Mouse (Mus musculus) mesoderm, embryonic 11.5 days (tissue): Measurements from ENCODE around the gene Gm3043.
"Not testable (repeated sequence)": the region's sequence is repeated elsewhere in the genome, so short reads cannot be mapped to it uniquely, and the experiment has no call there.

Experiments
- DNase-seq: peaks from one replicate; pipeline ENCODE4 v3.0.0-alpha.2; 2012; ENCODE audit warnings: low read depth, low spot score

Gm3043 gene

GRCm38 (mm10) chr14:3688483-3688882 is at the start of gene Gm3043:
Gene Gm3043 (plus strand): TSS chr14:3688783.
- DNase-seq = not testable (repeated sequence)

GRCm38 (mm10) chr14:3651730-3652129 is 36.9 kb upstream of the Gm3043 start, which contains the start of gene Gm3020:
Gene Gm3020 (plus strand): TSS chr14:3652030.
- DNase-seq = not testable (repeated sequence)
